Mouse (Mus musculus): ENCODE measurements around the gene Hoxd11.

Hoxd11 gene

GRCm38 (mm10) chr2:74661685-74662084, 17.7 kb upstream of the Hoxd11 start:
- in situ Hi-C loops (cut with MboI; ENCODE audit: unreplicated experiment in 2 of 2): loop anchor here (5.0 to 25.0 kb wide), 4 partner anchors 359 to 1374 kb away; no protein-coding TSS in a partner anchor

- in situ Hi-C loops (cut with MboI; ENCODE audit: unreplicated experiment in 2 of 2): loop anchor here (5.0 to 25.0 kb wide), 4 partner anchors 361 to 1376 kb away; no protein-coding TSS in a partner anchor
Observed at GRCm38 (mm10) chr2:74663291-74663925, 15.9 kb upstream of the Hoxd11 start.

GRCm38 (mm10) chr2:74666411-74666810, 12.9 kb upstream of the Hoxd11 start:
- in situ Hi-C loops (cut with MboI; ENCODE audit: unreplicated experiment in 2 of 2): loop anchor here in 1 of 2 experiments (5.0 to 25.0 kb wide), 2 partner anchors 704 to 1379 kb away; no protein-coding TSS in a partner anchor

GRCm38 (mm10) chr2:74667191-74667841, 12.0 kb upstream of the Hoxd11 start:
- in situ Hi-C loops (cut with MboI; ENCODE audit: unreplicated experiment in 2 of 2): loop anchor here in 1 of 2 experiments (5.0 to 25.0 kb wide), 2 partner anchors 705 to 1380 kb away; no protein-coding TSS in a partner anchor

GRCm38 (mm10) chr2:74667842-74668357, 11.5 kb upstream of the Hoxd11 start, which contains the start of gene Hoxd13:
Gene Hoxd13, plus strand, starts transcription at chr2:74668310.
- in situ Hi-C loops (cut with MboI; ENCODE audit: unreplicated experiment in 2 of 2): loop anchor here in 1 of 2 experiments (5.0 to 25.0 kb wide), 2 partner anchors 706 to 1381 kb away; no protein-coding TSS in a partner anchor

- in situ Hi-C loops (cut with MboI; ENCODE audit: unreplicated experiment in 2 of 2): loop anchor here in 1 of 2 experiments (5.0 to 25.0 kb wide), 2 partner anchors 706 to 1381 kb away; no protein-coding TSS in a partner anchor
Observed at GRCm38 (mm10) chr2:74668370-74669229, 10.8 kb upstream of the Hoxd11 start.

- in situ Hi-C loops (cut with MboI; ENCODE audit: unreplicated experiment in 2 of 2): loop anchor here in 1 of 2 experiments (5.0 to 25.0 kb wide), 2 partner anchors 707 to 1382 kb away; no protein-coding TSS in a partner anchor
Observed at GRCm38 (mm10) chr2:74669230-74669578, 10.2 kb upstream of the Hoxd11 start.

- in situ Hi-C loops (cut with MboI; ENCODE audit: unreplicated experiment in 2 of 2): loop anchor here (5.0 to 25.0 kb wide), 2 partner anchors 707 to 1382 kb away; no protein-coding TSS in a partner anchor
Observed at GRCm38 (mm10) chr2:74669650-74670235, 9.6 kb upstream of the Hoxd11 start.

GRCm38 (mm10) chr2:74670632-74671188, 8.6 kb upstream of the Hoxd11 start:
- in situ Hi-C loops (cut with MboI; ENCODE audit: unreplicated experiment in 2 of 2): loop anchor here (5.0 to 25.0 kb wide), 2 partner anchors 708 to 1383 kb away; no protein-coding TSS in a partner anchor

- in situ Hi-C loops (cut with MboI; ENCODE audit: unreplicated experiment in 2 of 2): loop anchor here (5.0 to 25.0 kb wide), 2 partner anchors 710 to 1385 kb away; no protein-coding TSS in a partner anchor
Observed at GRCm38 (mm10) chr2:74671847-74672246, 7.5 kb upstream of the Hoxd11 start.

GRCm38 (mm10) chr2:74672481-74673362, 6.6 kb upstream of the Hoxd11 start:
- in situ Hi-C loops (cut with MboI; ENCODE audit: unreplicated experiment in 2 of 2): loop anchor here (5.0 to 25.0 kb wide), 2 partner anchors 710 to 1385 kb away; no protein-coding TSS in a partner anchor

GRCm38 (mm10) chr2:74673835-74674425, 5.4 kb upstream of the Hoxd11 start:
- in situ Hi-C loops (cut with MboI; ENCODE audit: unreplicated experiment in 2 of 2): loop anchor here (5.0 to 25.0 kb wide), 2 partner anchors 712 to 1387 kb away; no protein-coding TSS in a partner anchor

GRCm38 (mm10) chr2:74674881-74675665, 4.3 kb upstream of the Hoxd11 start, which contains the start of gene Hoxd12:
Gene Hoxd12, plus strand, starts transcription at chr2:74675013.
- in situ Hi-C loops (cut with MboI; ENCODE audit: unreplicated experiment in 2 of 2): loop anchor here (5.0 to 25.0 kb wide), 5 partner anchors 713 to 1388 kb away; partner anchors contain the start of gene Chrna1 (in 1 of the 2)

GRCm38 (mm10) chr2:74675666-74676282, 3.6 kb upstream of the Hoxd11 start:
- in situ Hi-C loops (cut with MboI; ENCODE audit: unreplicated experiment in 2 of 2): loop anchor here (5.0 to 25.0 kb wide), 3 partner anchors 1087 to 1287 kb away; partner anchors contain the start of gene Chrna1 (in 1 of the 2)

GRCm38 (mm10) chr2:74676376-74677052, 2.8 kb upstream of the Hoxd11 start:
- in situ Hi-C loops (cut with MboI; ENCODE audit: unreplicated experiment in 2 of 2): loop anchor here (5.0 to 25.0 kb wide), 3 partner anchors 1086 to 1286 kb away; partner anchors contain the start of gene Chrna1 (in 1 of the 2)
